In the genomic region with DNA sequence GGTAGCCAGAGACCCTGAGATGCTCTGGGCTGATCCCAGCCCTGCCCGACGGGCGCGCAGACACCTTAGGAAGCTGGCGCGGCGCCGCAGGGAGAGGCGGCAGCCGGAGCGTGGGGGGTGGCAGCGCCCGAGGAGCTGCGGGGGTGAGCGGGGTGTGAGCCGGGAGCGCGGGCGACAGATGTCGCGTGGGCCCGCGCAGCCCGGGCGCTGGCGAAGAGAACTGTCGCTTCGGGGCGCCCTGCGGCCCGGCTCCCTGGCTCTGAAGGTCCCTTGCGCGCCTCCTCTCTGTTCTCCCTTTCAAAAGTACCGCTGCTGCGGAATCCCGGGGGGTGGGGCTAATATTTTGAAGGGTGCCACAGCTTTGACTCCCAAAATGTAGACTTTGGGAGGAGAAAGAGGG, we compare ENCODE assay signal across 7 mouse cellular contexts. TPM values are rescaled to one million over a fixed set of nuclear protein-coding genes. Genes with fewer than 3 reads are reported as not detected.
DNase-seq lines count a peak whose midpoint lies in the region; ATAC-seq and TF ChIP-seq lines count a peak whose summit lies in the region.

No protein-coding gene starts in this region.

- no peak overlapping the region for H3ac ChIP-seq in myocyte (ENCODE audit: control insufficient read depth, insufficient read length)

- WGBS in lung, embryonic 14.5 days: under 1% methylated on average over 36 of the region's 36 CpGs
- under 1% methylated on average over 36 of the region's 36 CpGs for WGBS in forebrain, embryonic 11.5 days

- TF ChIP-seq POLR2A in myocyte (IDR thresholded peaks at IDR 0.05; ENCODE audit: insufficient read length, low read depth): no peak

- no peak for TF ChIP-seq CTCF in lung, embryonic 14.5 days (IDR thresholded peaks at IDR 0.05; ENCODE audit: low read depth)

- no peaks in the 10 kb centered on the region for H3K36me3 ChIP-seq in lung, embryonic 14.5 days (ENCODE audit: insufficient read depth)
- no peaks in the 10 kb centered on the region for H3K36me3 ChIP-seq in forebrain, embryonic 11.5 days (ENCODE audit: control insufficient read depth, insufficient read depth, low read length)
- H3K36me3 ChIP-seq in myocyte (ENCODE audit: control insufficient read depth, insufficient read depth): no peaks in the 10 kb centered on the region

- peak overlapping the region; percentile 59 for H3K4me2 ChIP-seq in lung, embryonic 14.5 days
- peak overlapping the region; percentile 33 for H3K4me2 ChIP-seq in forebrain, embryonic 11.5 days (ENCODE audit: low read depth, low read length, severe bottlenecking)
- H3K4me2 ChIP-seq in myocyte (ENCODE audit: low read depth): peak overlapping the region; percentile 83

- no peaks in the 10 kb centered on the region for H3K79me2 ChIP-seq in myocyte (ENCODE audit: control insufficient read depth, insufficient read depth)

- H3K27me3 ChIP-seq in lung, embryonic 14.5 days (ENCODE audit: insufficient read depth, low read length): peaks cover 77% of the 10 kb centered on the region
- peaks cover 74% of the 10 kb centered on the region for H3K27me3 ChIP-seq in forebrain, embryonic 11.5 days (ENCODE audit: control insufficient read depth, insufficient read depth, low read length)
- peaks cover 68% of the 10 kb centered on the region for H3K27me3 ChIP-seq in myocyte (ENCODE audit: control insufficient read depth, insufficient read depth, insufficient read length)

- DNase-seq in lung, embryonic 14.5 days: no peak
- DNase-seq in lung, postnatal 25 days (ENCODE audit: low spot score): no peak
- no peak for DNase-seq in forebrain, embryonic 11.5 days (ENCODE audit: low spot score)
- DNase-seq in layer of hippocampus, adult 9-11 months: peak; percentile 73
- no peak for DNase-seq in natural killer cell, adult 2 months (ENCODE audit: low spot score in 2 of 2)
- no peak for DNase-seq in gastrocnemius, postnatal 25 days

- ATAC-seq in lung, embryonic 14.5 days (ENCODE audit: insufficient read depth): no peak
- ATAC-seq in forebrain, embryonic 11.5 days (replicated peaks; ENCODE audit: low FRiP score): 0 out of 2 replicates have a peak, but pooled peaks have one; percentile 11

- H3K4me1 ChIP-seq in lung, embryonic 14.5 days (ENCODE audit: insufficient read depth): no peaks in the 10 kb centered on the region
- peaks cover 11% of the 10 kb centered on the region; the same call in 1 of the 2 replicates for H3K4me1 ChIP-seq in forebrain, embryonic 11.5 days (replicated peaks; ENCODE audit: control insufficient read depth, insufficient read depth, low read length)

- peak overlapping the region; percentile 25 for H3K4me3 ChIP-seq in lung, embryonic 14.5 days (ENCODE audit: low read depth, low read length)
- H3K4me3 ChIP-seq in forebrain, embryonic 11.5 days (ENCODE audit: low read depth, low read length): peak overlapping the region; percentile 24
- no peak overlapping the region for H3K4me3 ChIP-seq in myocyte

- no peaks in the 10 kb centered on the region for H3K9me3 ChIP-seq in lung, embryonic 14.5 days (ENCODE audit: low read depth, low read length)
- H3K9me3 ChIP-seq in forebrain, embryonic 11.5 days (ENCODE audit: control insufficient read depth, low read length): peaks cover 4% of the 10 kb centered on the region; the same call in 1 of the 2 replicates

- no peak overlapping the region for H3K27ac ChIP-seq in lung, embryonic 14.5 days (ENCODE audit: low read depth)
- no peak overlapping the region for H3K27ac ChIP-seq in forebrain, embryonic 11.5 days (ENCODE audit: low read depth, low read length)

- H3K9ac ChIP-seq in lung, embryonic 14.5 days: no peak overlapping the region
- H3K9ac ChIP-seq in forebrain, embryonic 11.5 days (ENCODE audit: low read length): no peak overlapping the region

TF ChIP-seq in myocyte, 11 proteins besides CTCF, POLR2A, EP300 and RAD21:
- TF ChIP-seq TCF3 (IDR thresholded peaks at IDR 0.05; ENCODE audit: insufficient read length, low read depth) (no peak), E2F4 (IDR thresholded peaks at IDR 0.05; ENCODE audit: insufficient read depth) (peak; percentile 21), CEBPB (IDR thresholded peaks at IDR 0.05; ENCODE audit: insufficient read depth, poor library complexity, severe bottlenecking) (no peak)

RNA-seq across cellular contexts. Expression of gene Hrk, which starts 7.2 kb away (rescaled TPM):
- polyA plus RNA-seq in lung, embryonic 14.5 days (2014; fragmentation: Nextera tagmentation; extraction: Ambion mirVana): 0.04 TPM in 1 of 2 replicates, not detected in the other
- polyA plus RNA-seq in forebrain, embryonic 11.5 days (2014; fragmentation: Nextera tagmentation; extraction: Ambion mirVana): 0.09 and 0.20 TPM in 2 replicates
- 0.02 TPM for polyA plus RNA-seq in myocyte (2012; fragmentation: generic; extraction: Trizol)
- total RNA-seq in gastrocnemius, postnatal 25 days (2021): under 1 TPM; 0.15 to 0.32 TPM

RNA-seq across cellular contexts. Expression of gene Fbxw8, which starts 16.4 kb away (rescaled TPM):
- 31.1 and 31.3 TPM in 2 replicates for polyA plus RNA-seq in lung, embryonic 14.5 days (2014; fragmentation: Nextera tagmentation; extraction: Ambion mirVana)
- 27.6 and 28.5 TPM in 2 replicates for polyA plus RNA-seq in forebrain, embryonic 11.5 days (2014; fragmentation: Nextera tagmentation; extraction: Ambion mirVana)
- 65.5 TPM for polyA plus RNA-seq in myocyte (2012; fragmentation: generic; extraction: Trizol)
- total RNA-seq in gastrocnemius, postnatal 25 days (2021): 10 to 100 TPM; 18.5 to 20.1 TPM

Comparison
In these comparisons a context has a peak if more than half of its experiments do, and no peak if none do; other contexts are left out.
1. H3K4me2 ChIP-seq: peak in every context shown above with its lines; median percentile 83 in myocyte; 59 in lung, embryonic 14.5 days; 33 in forebrain, embryonic 11.5 days.